Mouse (Mus musculus): Measurements from ENCODE around the gene Fam78b.

DNA sequence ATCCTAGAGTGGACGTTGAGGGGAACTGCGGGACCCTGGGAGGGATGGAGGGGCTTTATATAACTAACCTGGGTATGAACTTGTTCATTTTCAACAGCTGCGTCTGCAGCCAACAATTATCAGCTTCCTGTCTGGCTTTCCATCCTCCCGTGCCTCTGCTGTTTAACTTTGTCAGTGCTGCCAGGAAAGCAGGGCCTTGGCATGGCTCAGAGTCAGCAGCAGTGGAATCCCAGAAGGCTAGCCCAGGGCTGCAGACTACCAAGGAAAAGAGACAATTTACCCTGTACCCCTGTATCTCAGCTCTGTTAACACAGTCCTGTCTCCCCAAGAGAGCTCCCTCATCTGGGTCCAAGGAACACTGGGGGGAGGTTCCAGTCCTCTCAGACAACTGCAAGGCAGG lies 62.8 kb downstream of the Fam78b start:
- TF ChIP-seq CTCF (IDR thresholded peaks at IDR 0.05; ENCODE audit: low read depth) (no peak), EP300 (IDR thresholded peaks at IDR 0.05; ENCODE audit: low read depth) (no peak)
